Mouse (Mus musculus) kidney, adult 10 weeks (tissue): ENCODE results near the gene Olfr17. TPM values are rescaled to one million over a fixed set of nuclear protein-coding genes. Genes with fewer than 3 reads are reported as not detected.

Source experiments
- polyA plus RNA-seq: library from polyadenylated mRNA; stranded (reverse); fragments of 350-450 nt; fragmentation: Illumina TruSeq; extraction: RNeasy Lipid Tissue Mini Kit (QIAGEN cat#74804); gene quantifications from one replicate; pipeline ENCODE4 v1.2.3, GENCODE M21; 2014; ENCODE audit warnings: low read depth, low replicate concordance

The Olfr17 gene
- not detected for polyA plus RNA-seq

DNA sequence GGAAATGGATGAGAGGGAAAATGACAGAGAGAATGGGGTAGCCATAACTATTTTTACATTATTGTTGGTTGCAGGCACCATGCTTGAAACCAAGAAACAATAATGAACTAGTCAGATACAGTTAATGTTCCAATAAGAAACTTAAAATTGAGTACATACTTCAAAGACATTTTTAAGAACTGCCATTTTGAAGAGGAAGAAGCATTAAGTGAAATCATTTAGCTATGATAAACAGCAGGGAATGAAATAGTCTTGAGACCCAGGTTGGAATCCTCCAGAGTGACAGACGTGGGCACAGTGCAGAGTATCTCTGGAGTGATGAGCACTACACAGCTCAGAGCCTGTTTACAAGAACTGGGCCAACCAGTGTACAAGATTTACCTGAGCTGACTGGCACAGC lies at the start of gene Olfr17:
TSS of gene Olfr17 (plus strand) at position 301 of the 400 bp plus-strand sequence.

DNA sequence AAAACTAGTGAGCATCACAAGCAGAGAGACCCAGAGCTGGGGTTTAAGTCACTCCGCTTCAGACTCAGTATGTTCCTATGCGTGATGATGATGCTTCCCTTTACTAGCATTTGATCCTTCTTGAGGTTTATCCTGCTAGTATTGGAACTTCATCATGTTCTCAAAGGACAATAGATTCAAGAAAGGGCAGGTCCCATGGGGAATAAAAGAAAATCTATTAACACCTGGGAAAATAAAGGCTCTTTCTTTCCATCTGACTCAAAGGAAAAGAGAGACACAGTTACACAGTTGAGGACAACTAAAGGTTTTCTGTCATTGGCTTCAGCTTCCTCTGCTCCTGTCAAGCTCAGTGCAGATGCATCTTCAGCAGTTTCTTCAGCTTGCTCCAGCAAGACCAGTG lies 22.3 kb upstream of the Olfr17 start, which contains the start of gene Olfr714:
TSS of gene Olfr714 (plus strand) at position 301 of the 400 bp plus-strand sequence.

DNA sequence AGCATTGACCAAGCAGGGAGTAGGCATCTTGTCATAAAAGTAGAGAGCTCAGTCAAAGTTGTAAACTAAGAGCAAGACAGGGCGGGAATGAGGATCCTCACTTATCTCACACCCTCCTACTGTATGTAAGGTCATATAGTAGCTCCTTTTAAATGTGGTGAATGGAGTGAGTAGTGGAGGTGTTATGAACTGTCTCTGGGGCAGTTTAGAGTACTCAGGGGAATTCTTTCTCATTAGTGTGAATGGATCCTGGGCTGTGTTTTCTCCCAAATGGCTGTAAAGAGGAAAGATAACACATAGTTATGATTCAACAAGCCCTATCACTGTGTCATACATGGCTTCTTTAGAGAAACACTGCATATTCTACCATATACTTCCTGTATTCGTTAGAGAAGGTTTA lies 17.2 kb downstream of the Olfr17 start, which contains the start of gene Olfr715b:
TSS of gene Olfr715b (minus strand) at position 101 of the 400 bp plus-strand sequence.

DNA sequence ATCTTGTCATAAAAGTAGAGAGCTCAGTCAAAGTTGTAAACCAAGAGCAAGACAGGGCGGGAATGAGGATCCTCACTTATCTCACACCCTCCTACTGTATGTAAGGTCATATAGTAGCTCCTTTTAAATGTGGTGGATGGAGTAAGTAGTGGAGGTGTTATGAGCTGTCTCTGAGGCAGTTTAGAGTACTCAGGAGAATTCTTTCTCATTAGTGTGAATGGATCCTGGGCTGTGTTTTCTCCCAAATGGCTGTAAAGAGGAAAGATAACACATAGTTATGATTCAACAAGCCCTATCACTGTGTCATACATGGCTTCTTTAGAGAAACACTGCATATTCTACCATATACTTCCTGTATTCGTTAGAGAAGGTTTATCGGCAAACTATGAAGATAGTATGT lies 38.0 kb downstream of the Olfr17 start, which contains the start of gene Olfr715:
TSS of gene Olfr715 (minus strand) at position 101 of the 400 bp plus-strand sequence.

GRCm38 (mm10) chr7:107138027-107138426 lies 45.0 kb downstream of the Olfr17 start, which contains the start of gene Olfr716:
Olfr716 (plus strand) TSS chr7:107138327.

Other genes starting within 250 kb of the Olfr17 start
- gene Olfr703, start 249.9 kb upstream of the Olfr17 start, polyA plus RNA-seq = not detected
- gene Olfr704, start 230.0 kb upstream of the Olfr17 start, polyA plus RNA-seq = not detected
- gene Olfr705, start 216.3 kb upstream of the Olfr17 start, polyA plus RNA-seq = not detected
- not detected for gene Olfr706, start 205.1 kb upstream of the Olfr17 start, polyA plus RNA-seq
- gene Olfr707, start 192.0 kb upstream of the Olfr17 start, polyA plus RNA-seq = not detected
- not detected for gene Olfr1532-ps1, start 185.2 kb upstream of the Olfr17 start, polyA plus RNA-seq
- not detected for gene Olfr709-ps1, start 161.0 kb upstream of the Olfr17 start, polyA plus RNA-seq
- not detected for gene Olfr710, start 144.9 kb upstream of the Olfr17 start, polyA plus RNA-seq
- gene Olfr6, start 129.3 kb upstream of the Olfr17 start, polyA plus RNA-seq = not detected
- not detected for gene Olfr711, start 117.8 kb upstream of the Olfr17 start, polyA plus RNA-seq
- gene Olfr2, start 87.1 kb upstream of the Olfr17 start, polyA plus RNA-seq = not detected
- gene Olfr713, start 62.0 kb upstream of the Olfr17 start, polyA plus RNA-seq = not detected
- not detected for gene Olfr714, start 22.2 kb upstream of the Olfr17 start, polyA plus RNA-seq
- not detected for gene Olfr715b, start 17.1 kb downstream of the Olfr17 start, polyA plus RNA-seq
- not detected for gene Olfr715, start 37.9 kb downstream of the Olfr17 start, polyA plus RNA-seq
- not detected for gene Olfr716, start 45.1 kb downstream of the Olfr17 start, polyA plus RNA-seq
- not detected for gene Nlrp14, start 73.8 kb downstream of the Olfr17 start, polyA plus RNA-seq
- gene Rbmxl2, start 116.2 kb downstream of the Olfr17 start, polyA plus RNA-seq = not detected